Mouse (Mus musculus): ENCODE results near the gene Ankrd12.

The Ankrd12 gene

DNA sequence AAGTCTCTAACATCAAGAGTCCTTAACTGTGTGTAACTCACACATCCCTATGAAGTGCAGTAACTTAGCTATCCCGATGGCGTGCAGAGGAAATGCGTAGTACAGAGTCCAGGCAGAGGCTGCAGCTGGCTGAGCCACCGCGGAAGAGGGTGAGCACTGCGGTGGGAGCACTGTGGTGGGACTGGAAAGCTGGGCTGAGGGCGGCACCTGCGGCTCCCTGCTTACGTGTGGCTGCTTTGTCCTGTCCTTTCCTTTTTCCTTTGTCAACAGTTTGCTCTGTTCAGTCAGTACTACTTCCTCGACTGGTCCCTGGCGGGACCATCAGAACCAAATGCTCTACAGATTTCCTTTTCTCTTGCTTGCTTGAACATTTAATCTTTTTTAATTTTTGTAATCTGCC, 109.1 kb downstream of the Ankrd12 start:
- DNase-seq (ENCODE audit: low read depth, low spot score), result no peak

DNA sequence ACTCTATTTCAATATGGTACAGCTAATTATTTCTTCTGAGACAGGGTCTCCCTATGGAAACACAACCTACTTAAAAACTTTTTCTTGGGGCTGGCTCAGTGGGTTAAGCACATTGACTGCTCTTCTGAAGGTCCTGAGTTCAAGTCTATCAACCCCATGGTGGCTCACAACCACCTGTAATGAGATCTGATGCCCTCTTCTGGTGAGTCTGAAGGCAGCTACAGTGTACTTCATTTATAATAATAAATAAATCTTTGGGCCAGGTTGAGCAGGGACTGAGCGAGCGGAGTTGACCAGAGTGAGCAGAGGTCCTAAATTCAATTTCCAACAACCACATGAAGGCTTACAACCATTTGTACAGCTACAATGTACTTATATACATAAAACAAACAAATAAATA, 114.6 kb downstream of the Ankrd12 start:
- DNase-seq (ENCODE audit: low read depth, low spot score), result no peak

GRCm38 (mm10) chr17:65961606-65962136, 115.2 kb downstream of the Ankrd12 start:
- DNase-seq (ENCODE audit: low read depth, low spot score), result peak; percentile 90

DNA sequence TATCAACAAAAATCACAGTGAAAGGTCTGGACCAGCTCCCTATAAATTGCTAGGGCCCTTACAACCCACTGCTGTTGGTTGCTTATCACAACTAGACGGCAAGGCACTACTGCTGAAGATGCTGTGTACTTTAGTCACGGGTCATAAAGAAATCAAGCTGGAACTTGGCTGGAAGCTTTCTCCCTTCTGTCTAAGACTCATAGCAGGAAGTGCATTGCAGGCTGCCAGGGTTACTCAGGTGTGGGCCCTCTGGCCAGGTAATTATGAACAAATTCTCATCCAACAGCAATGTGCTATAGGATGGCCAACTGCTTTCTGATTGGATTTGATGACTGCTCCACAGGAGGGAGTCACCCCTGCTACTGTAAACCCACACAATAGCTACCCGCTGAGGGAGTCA, 117.9 kb downstream of the Ankrd12 start:
- no peak for DNase-seq (ENCODE audit: low read depth, low spot score)

- no peak for DNase-seq (ENCODE audit: low read depth, low spot score)
These were observed 118.5 kb downstream of the Ankrd12 start for GRCm38 (mm10) chr17:65958366-65958765.

DNA sequence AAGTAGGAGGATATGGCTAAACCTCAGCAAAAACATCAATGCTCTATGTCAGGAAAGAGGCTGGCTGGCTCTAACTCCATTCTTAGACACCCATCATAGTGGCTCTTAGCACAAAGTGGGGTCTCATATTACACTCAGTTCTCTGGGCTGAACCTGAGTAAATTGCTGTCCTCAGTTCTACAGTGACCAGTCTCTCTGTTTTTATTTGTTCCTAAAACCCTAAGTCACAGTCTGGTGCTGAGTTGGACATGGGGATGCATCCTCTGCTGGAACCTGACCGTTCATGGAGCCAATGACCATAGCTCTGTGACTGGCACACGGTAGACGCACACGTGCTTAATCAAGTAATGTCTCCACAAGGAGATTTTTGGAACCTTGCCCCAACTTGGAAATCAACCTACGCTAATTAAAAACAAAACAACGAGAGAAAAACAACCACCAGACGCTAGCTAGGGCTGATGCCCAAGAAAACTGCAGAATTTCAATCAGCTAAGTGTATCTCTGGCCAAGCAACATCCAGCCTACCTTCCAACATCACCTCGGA, 119.0 kb downstream of the Ankrd12 start:
- DNase-seq (ENCODE audit: low read depth, low spot score), result no peak

- no peak for DNase-seq (ENCODE audit: low read depth, low spot score)
These were observed 119.7 kb downstream of the Ankrd12 start for GRCm38 (mm10) chr17:65956993-65957781.

- no peak for DNase-seq (ENCODE audit: low read depth, low spot score)
These were observed 120.7 kb downstream of the Ankrd12 start for GRCm38 (mm10) chr17:65956140-65956539.

DNA sequence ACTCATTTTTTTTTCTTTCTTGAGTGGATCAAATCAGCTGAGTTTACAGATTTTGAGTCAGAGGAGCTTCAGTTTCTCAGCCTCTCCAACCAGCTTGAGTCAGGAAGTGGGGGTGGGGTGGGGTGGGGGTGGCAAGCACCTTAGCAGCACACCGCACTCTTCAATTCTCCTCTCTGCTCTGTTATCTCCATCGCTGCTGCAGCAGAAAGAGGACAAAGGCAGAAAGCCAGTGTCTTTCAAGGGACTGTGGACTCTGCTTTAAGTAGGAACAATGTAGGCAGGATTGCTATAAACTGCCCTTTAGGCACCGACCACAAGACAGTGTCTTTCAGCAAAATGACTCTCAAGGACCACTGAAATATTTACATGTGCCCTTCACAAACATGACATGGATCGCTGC, 122.9 kb downstream of the Ankrd12 start:
- no peak for DNase-seq (ENCODE audit: low read depth, low spot score)

DNA sequence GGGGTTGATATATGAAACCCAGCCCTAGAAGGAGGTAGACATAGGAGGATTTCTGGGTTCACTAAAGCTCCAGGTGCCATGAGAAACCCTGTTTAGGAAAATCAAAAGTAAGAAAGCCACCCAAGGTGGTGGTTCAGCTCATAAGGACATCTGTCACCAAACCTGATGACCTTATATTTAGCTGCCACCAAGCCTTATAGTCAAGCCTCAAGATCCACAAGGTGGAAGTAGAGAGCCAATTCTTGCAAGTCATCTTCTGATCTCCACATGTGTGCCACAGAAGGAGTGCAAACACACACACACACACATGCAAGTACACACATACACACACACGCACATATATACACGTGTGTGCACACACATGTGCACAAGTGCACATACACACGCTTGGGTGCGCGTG, 124.8 kb downstream of the Ankrd12 start:
- DNase-seq (ENCODE audit: low read depth, low spot score), result peak; percentile 44

GRCm38 (mm10) chr17:65950622-65951404, 126.1 kb downstream of the Ankrd12 start, which contains the start of gene Twsg1:
Gene Twsg1 (minus strand): TSS chr17:65951226.
- peak; percentile 86 for DNase-seq (ENCODE audit: low read depth, low spot score)

- DNase-seq (ENCODE audit: low read depth, low spot score), result no peak
These were observed 126.7 kb downstream of the Ankrd12 start for GRCm38 (mm10) chr17:65950183-65950582.

GRCm38 (mm10) chr17:65947307-65947706, 129.6 kb downstream of the Ankrd12 start:
- peak; percentile 26 for DNase-seq (ENCODE audit: low read depth, low spot score)

- DNase-seq (ENCODE audit: low read depth, low spot score), result no peak
These were observed 131.5 kb downstream of the Ankrd12 start for GRCm38 (mm10) chr17:65945420-65945819.

- DNase-seq (ENCODE audit: low read depth, low spot score), result no peak
These were observed 134.5 kb downstream of the Ankrd12 start for GRCm38 (mm10) chr17:65942394-65942793.

GRCm38 (mm10) chr17:65941275-65941674, 135.6 kb downstream of the Ankrd12 start:
- no peak for DNase-seq (ENCODE audit: low read depth, low spot score)

DNA sequence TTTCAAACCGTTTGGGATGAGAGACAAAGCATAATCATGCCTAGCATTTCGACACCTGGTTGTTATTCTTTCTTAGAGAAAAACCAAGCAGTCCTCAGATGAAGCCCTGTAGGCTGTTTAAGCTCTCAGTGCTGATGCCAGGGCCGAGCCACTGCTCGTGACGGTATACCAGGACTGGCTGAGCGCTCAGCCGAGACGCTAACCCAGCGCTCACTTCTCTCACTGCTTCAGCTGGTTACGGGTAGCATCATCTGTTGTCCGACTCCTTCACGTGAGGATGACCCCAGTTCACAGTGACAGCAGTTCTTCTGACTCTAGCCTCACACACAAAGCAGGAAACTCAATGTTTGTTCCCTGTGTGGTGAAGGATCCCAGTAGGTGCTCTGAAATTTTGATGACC, 136.7 kb downstream of the Ankrd12 start:
- no peak for DNase-seq (ENCODE audit: low read depth, low spot score)

DNA sequence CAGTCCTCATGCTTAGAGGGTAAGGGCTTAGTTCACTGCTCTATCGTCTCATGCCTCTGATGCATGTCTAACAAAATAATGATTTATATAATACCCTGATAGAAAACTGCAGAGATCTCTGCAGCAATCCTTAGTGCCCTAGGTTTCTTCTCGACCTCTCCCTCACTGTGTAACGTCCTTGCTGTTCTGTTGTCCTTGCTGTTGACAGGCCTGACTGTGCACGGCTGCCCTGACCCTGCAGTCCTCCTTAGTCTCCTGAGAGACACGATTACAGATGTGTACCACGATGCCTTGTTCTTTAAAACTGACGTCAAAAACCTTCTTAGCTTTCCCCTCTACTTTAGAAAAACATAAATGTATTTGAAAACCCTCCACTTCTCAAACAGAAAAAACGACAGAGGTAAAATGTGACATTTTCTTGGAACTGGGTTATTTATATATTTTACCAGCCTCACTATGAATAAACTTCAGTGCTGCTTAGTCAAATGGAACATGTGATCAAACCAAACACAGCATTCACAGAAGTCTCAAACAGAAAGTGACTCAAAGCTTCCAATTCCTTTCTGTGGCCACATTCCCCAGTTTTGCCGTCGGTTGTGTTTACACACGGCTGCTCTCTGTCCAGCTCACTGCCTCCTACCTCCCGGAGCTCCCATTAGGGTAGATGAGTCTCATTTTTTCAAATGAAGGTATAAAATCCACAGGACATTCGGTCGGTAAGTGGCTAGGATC, 137.3 kb downstream of the Ankrd12 start:
- peak; percentile 88 for DNase-seq (ENCODE audit: low read depth, low spot score)

DNA sequence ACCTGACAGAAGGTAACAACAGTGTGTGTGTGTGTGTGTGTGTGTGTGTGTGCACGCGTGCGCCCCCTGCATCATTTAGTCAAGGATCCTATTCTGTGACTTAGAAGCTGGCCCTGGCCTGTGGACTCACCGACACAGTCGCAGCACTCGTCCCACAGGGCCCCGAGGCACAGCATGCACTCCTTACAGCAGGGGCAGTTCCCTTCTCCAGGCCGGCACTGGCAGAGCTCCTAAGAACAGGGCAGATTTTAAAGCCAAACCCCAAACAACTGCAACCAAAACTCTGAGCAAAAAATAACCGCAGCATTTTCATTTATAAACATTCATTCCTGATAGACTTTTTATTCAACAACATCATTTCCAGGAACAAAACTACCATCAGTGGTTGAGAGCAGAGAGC, 139.2 kb downstream of the Ankrd12 start:
- DNase-seq (ENCODE audit: low read depth, low spot score), result no peak

- DNase-seq (ENCODE audit: low read depth, low spot score), result peak; percentile 25
These were observed 143.1 kb downstream of the Ankrd12 start for GRCm38 (mm10) chr17:65933741-65934140.

- no peak for DNase-seq (ENCODE audit: low read depth, low spot score)
These were observed 145.4 kb downstream of the Ankrd12 start for GRCm38 (mm10) chr17:65931525-65931924.

DNA sequence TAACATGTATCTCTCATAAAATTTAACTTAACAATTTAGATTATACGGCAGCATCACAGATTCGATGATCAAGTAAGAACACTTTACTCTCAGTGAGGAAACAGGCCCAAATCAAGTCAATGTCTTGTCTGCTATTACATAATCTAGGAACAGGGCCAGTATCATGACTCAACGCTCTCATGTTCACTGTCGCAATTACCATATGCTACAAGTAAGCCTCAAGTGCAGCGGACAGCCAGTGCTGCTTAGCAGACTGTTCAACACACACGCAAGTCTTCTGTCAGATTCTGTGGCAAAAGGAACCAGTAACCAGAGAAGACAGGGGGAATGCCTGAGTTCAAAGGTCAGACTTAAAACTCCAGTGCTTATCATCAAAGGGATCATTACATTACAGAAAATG, 145.9 kb downstream of the Ankrd12 start:
- peak; percentile 98 for DNase-seq (ENCODE audit: low read depth, low spot score)

Data from 3T3-L1 (cell line).